Mouse (Mus musculus) forebrain, embryonic 11.5 days (tissue): ENCODE measurements around the gene Tmem175. TPM values are rescaled to one million over a fixed set of nuclear protein-coding genes. Genes with fewer than 3 reads are reported as not detected.

Experiments
- ATAC-seq: fragments of 200-750 bp; cut with Nextera tagmentation; replicated peaks from 2 replicates; pipeline ENCODE4 v1.8.0; 2017; ENCODE audit warnings: moderate TSS enrichment; ENCODE audit not compliant: low FRiP score
- DNase-seq: peaks from one replicate; pipeline ENCODE4 v3.0.0-alpha.2; 2017; ENCODE audit warnings: low spot score
- H3K27ac ChIP-seq: fragments of 300-500 bp; sonication (generic); 2 replicates; pipeline ENCODE4 v1.5.1; 2014; ENCODE audit warnings: low read depth, low read length
- H3K27me3 ChIP-seq: fragments of 300-500 bp; sonication (generic); 2 replicates; pipeline ENCODE4 v1.6.1; 2014; ENCODE audit warnings: mild to moderate bottlenecking, low read length, mixed read lengths; ENCODE audit not compliant: control insufficient read depth, insufficient read depth
- H3K36me3 ChIP-seq: fragments of 300-500 bp; sonication (generic); 2 replicates; pipeline ENCODE4 v1.6.1; 2014; ENCODE audit warnings: mild to moderate bottlenecking, low read length, moderate library complexity, mixed read lengths; ENCODE audit not compliant: control insufficient read depth, insufficient read depth
- H3K4me1 ChIP-seq: fragments of 300-500 bp; sonication (generic); replicated peaks from 2 replicates; pipeline ENCODE4 v1.6.1; 2014; ENCODE audit warnings: low read length, mixed read lengths; ENCODE audit not compliant: control insufficient read depth, insufficient read depth
- H3K4me2 ChIP-seq: fragments of 300-500 bp; sonication (generic); 2 replicates; pipeline ENCODE4 v1.6.1; 2014; ENCODE audit warnings: low read depth, mild to moderate bottlenecking, low read length, moderate library complexity, mixed read lengths; ENCODE audit not compliant: severe bottlenecking
- H3K4me3 ChIP-seq: fragments of 300-500 bp; sonication (generic); 2 replicates; pipeline ENCODE4 v1.5.1; 2014; ENCODE audit warnings: low read depth, low read length
- H3K9ac ChIP-seq: fragments of 300-500 bp; sonication (generic); 2 replicates; pipeline ENCODE4 v1.6.1; 2014; ENCODE audit warnings: low read length
- H3K9me3 ChIP-seq: fragments of 300-500 bp; sonication (generic); 2 replicates; pipeline ENCODE4 v1.6.1; 2016; ENCODE audit warnings: low read length, mixed read lengths; ENCODE audit not compliant: control insufficient read depth
- WGBS: fragments of 180-500 bp; shearing (Covaris S2); extraction: QIAGEN DNeasy Blood & Tissue Kit; methylation state at CpG from one replicate; pipeline ENCODE4 v1.1.7; 2014; 5-methylcytosine and 5-hydroxymethylcytosine counted together
- polyA plus RNA-seq: library from polyadenylated mRNA; unstranded; fragments of >200 nt; fragmentation: Nextera tagmentation; extraction: Ambion mirVana; gene quantifications from 2 replicates; pipeline ENCODE4 v1.2.1, GENCODE M21; 2014

The Tmem175 gene
- polyA plus RNA-seq, 1 experiment from 2014 or later = 19.4 TPM

GRCm38 (mm10) chr5:108694352-108695261 lies 65.0 kb downstream of the Tmem175 start:
- DNase-seq = peak; percentile 75
- under 1% methylated on average over 85 of the region's 99 CpGs for WGBS
- peak overlapping the region; percentile 41; the same call in 1 of the 2 replicates for H3K27ac ChIP-seq
- H3K4me3 ChIP-seq = peak overlapping the region; percentile 96
- H3K27me3 ChIP-seq = peaks cover 4% of the 10 kb centered on the region
- H3K4me1 ChIP-seq = peaks cover 25% of the 10 kb centered on the region
- H3K9ac ChIP-seq = peak overlapping the region; percentile 78
- H3K4me2 ChIP-seq = peak overlapping the region; percentile 78
- peak; percentile 67 for ATAC-seq
- H3K9me3 ChIP-seq = no peaks in the 10 kb centered on the region
- H3K36me3 ChIP-seq = no peaks in the 10 kb centered on the region

- WGBS = 89% methylated on average over 12 of the region's 12 CpGs
- Histone ChIP-seq H3K27ac (no peak overlapping the region), H3K9ac (no peak overlapping the region), H3K4me1 (peaks cover 25% of the 10 kb centered on the region), H3K4me2 (0 out of 2 replicates have a peak overlapping the region, but pooled peaks have one; percentile 78), H3K9me3 (no peaks in the 10 kb centered on the region), H3K4me3 (no peak overlapping the region), H3K36me3 (no peaks in the 10 kb centered on the region), H3K27me3 (peaks cover 4% of the 10 kb centered on the region)
- ATAC-seq = no peak
- no peak for DNase-seq
These were observed 66.3 kb downstream of the Tmem175 start for GRCm38 (mm10) chr5:108695861-108696260.

- no peak for ATAC-seq
- no peak overlapping the region for H3K27ac ChIP-seq
- no peak overlapping the region for H3K9ac ChIP-seq
- 76% methylated on average over 3 of the region's 3 CpGs for WGBS
- H3K4me3 ChIP-seq = no peak overlapping the region
- DNase-seq = no peak
- H3K36me3 ChIP-seq = no peaks in the 10 kb centered on the region; the same call in 1 of the 2 replicates
- H3K9me3 ChIP-seq = no peaks in the 10 kb centered on the region
- H3K4me2 ChIP-seq = no peak overlapping the region
- peaks cover 4% of the 10 kb centered on the region for H3K27me3 ChIP-seq
- H3K4me1 ChIP-seq = peaks cover 25% of the 10 kb centered on the region
These were observed 67.0 kb downstream of the Tmem175 start for GRCm38 (mm10) chr5:108696542-108696941.

GRCm38 (mm10) chr5:108697341-108697753 lies 67.8 kb downstream of the Tmem175 start:
- Histone ChIP-seq H3K36me3 (no peaks in the 10 kb centered on the region; the same call in 1 of the 2 replicates), H3K9me3 (no peaks in the 10 kb centered on the region), H3K27ac (peak overlapping the region; percentile 26), H3K4me3 (no peak overlapping the region), H3K4me2 (peak overlapping the region; percentile 24; the same call in 1 of the 2 replicates), H3K27me3 (peaks cover 4% of the 10 kb centered on the region), H3K9ac (no peak overlapping the region; the same call in 1 of the 2 replicates), H3K4me1 (peaks cover 23% of the 10 kb centered on the region)
- DNase-seq = peak; percentile 60
- no peak; the same call in 1 of the 2 replicates for ATAC-seq
- 14% methylated on average over 4 of the region's 4 CpGs for WGBS

Other genes with a start within 250 kb of the Tmem175 start
- gene Pde6b, start 241.4 kb upstream of the Tmem175 start, polyA plus RNA-seq = 0.23 and 0.40 TPM in 2 replicates
- gene Atp5k, start 195.3 kb upstream of the Tmem175 start, polyA plus RNA-seq = 354 and 397 TPM in 2 replicates
- 0.13 and 0.16 TPM in 2 replicates for gene Mfsd7a, start 180.9 kb upstream of the Tmem175 start, polyA plus RNA-seq
- gene Pcgf3, start 168.5 kb upstream of the Tmem175 start, polyA plus RNA-seq = 30.4 and 32.9 TPM in 2 replicates
- 5.3 and 5.7 TPM in 2 replicates for gene Cplx1, start 79.7 kb upstream of the Tmem175 start, polyA plus RNA-seq
- 51.2 and 57.1 TPM in 2 replicates for gene Gak, start within 50 bp of the Tmem175 start, polyA plus RNA-seq
- gene Idua, start 30.6 kb downstream of the Tmem175 start, polyA plus RNA-seq = 11.5 and 11.6 TPM in 2 replicates
- 13.6 and 13.9 TPM in 2 replicates for gene Dgkq, start 39.9 kb downstream of the Tmem175 start, polyA plus RNA-seq
- gene Slc26a1, start 45.8 kb downstream of the Tmem175 start, polyA plus RNA-seq = 1.1 and 1.5 TPM in 2 replicates
- gene Fgfrl1, start 62.6 kb downstream of the Tmem175 start, polyA plus RNA-seq = 22.0 and 24.5 TPM in 2 replicates
- 0.95 and 2.2 TPM in 2 replicates for gene Rnf212, start 145.2 kb downstream of the Tmem175 start, polyA plus RNA-seq
- not detected in 2 replicates for gene Tmed11, start 165.6 kb downstream of the Tmem175 start, polyA plus RNA-seq
- not detected in 2 replicates for gene Vmn2r8, start 179.1 kb downstream of the Tmem175 start, polyA plus RNA-seq
- gene Vmn2r9, start 222.8 kb downstream of the Tmem175 start, polyA plus RNA-seq = not detected in 2 replicates